Mouse (Mus musculus) cerebellum, adult 2 months (tissue): ENCODE measurements around the gene Nt5dc1.

Experiments used
- CTCF ChIP-seq: fragments of 200-500 bp; IDR thresholded peaks from 2 replicates; pipeline ENCODE4 v1.5.1; 2011; ENCODE audit warnings: low read depth, mild to moderate bottlenecking, control low read depth, low read length, moderate library complexity, borderline replicate concordance; ENCODE audit not compliant: insufficient read depth
- POLR2A ChIP-seq: fragments of 200-500 bp; IDR thresholded peaks from 2 replicates; pipeline ENCODE4 v1.6.1; 2011; ENCODE audit warnings: low read length, control low read depth, borderline replicate concordance; ENCODE audit not compliant: insufficient read depth

DNA sequence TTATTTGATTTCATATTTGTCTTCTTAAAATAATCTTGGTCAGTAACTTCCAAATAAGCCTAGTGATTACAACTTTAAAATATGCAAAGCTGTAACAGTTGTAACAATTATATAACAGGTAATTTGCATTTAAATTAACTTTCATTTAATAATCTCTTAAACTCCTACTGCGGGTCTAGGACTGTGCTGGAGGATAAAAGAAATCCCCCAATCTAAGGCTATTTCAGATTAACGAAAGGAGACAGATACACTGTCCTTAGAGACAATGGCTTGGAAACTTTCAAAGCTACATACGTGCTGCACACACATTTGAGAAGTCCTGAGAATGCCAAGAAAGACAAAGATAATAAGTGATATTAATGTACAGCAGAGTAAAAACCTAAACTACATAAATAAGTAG, 60.1 kb downstream of the Nt5dc1 start:
- no peak for TF ChIP-seq CTCF
- TF ChIP-seq POLR2A, result no peak
